Mouse (Mus musculus) hindbrain, embryonic 16.5 days (tissue): ENCODE measurements at regions not wholly inside any gene's neighbourhood (a gene's known extent, or its start where the extent isn't known, plus 50 kb on each side); places are given as distances from the start of the nearest gene placed in this dataset.

Experiments
- ATAC-seq: fragments of 200-750 bp; cut with Nextera tagmentation; 2 replicates; pipeline ENCODE4 v1.8.0; 2017; ENCODE audit warnings: moderate TSS enrichment, moderate library complexity
- H3K27ac ChIP-seq: fragments of 300-500 bp; sonication (generic); 2 replicates; pipeline ENCODE4 v1.5.1; 2014; ENCODE audit warnings: low read depth, mild to moderate bottlenecking, control low read depth, low read length, moderate library complexity
- H3K27me3 ChIP-seq: fragments of 300-500 bp; sonication (generic); replicated peaks from 2 replicates; pipeline ENCODE4 v1.6.1; 2014; ENCODE audit warnings: low read length; ENCODE audit not compliant: control insufficient read depth, insufficient read depth
- H3K36me3 ChIP-seq: fragments of 300-500 bp; sonication (generic); 2 replicates; pipeline ENCODE4 v1.6.1; 2014; ENCODE audit warnings: mild to moderate bottlenecking, low read length, moderate library complexity, mixed read lengths; ENCODE audit not compliant: control insufficient read depth, insufficient read depth
- H3K4me1 ChIP-seq: fragments of 300-500 bp; sonication (generic); 2 replicates; pipeline ENCODE4 v1.6.1; 2014; ENCODE audit warnings: low read depth, low read length; ENCODE audit not compliant: control insufficient read depth, insufficient read depth
- H3K4me2 ChIP-seq: fragments of 300-500 bp; sonication (generic); 2 replicates; pipeline ENCODE4 v1.6.1; 2014; ENCODE audit warnings: mild to moderate bottlenecking, low read length, control low read depth, moderate library complexity
- H3K4me3 ChIP-seq: fragments of 300-500 bp; sonication (generic); 2 replicates; pipeline ENCODE4 v1.5.1; 2014; ENCODE audit warnings: mild to moderate bottlenecking, low read length, control low read depth, moderate library complexity
- H3K9ac ChIP-seq: fragments of 300-500 bp; sonication (generic); 2 replicates; pipeline ENCODE4 v1.6.1; 2014; ENCODE audit warnings: low read depth, mild to moderate bottlenecking, control low read depth, low read length, moderate library complexity
- H3K9me3 ChIP-seq: fragments of 300-500 bp; sonication (generic); 2 replicates; pipeline ENCODE4 v1.6.1; 2014; ENCODE audit warnings: mild to moderate bottlenecking, low read length, moderate library complexity; ENCODE audit not compliant: control insufficient read depth
- WGBS: fragments of 180-500 bp; shearing (Covaris S2); extraction: QIAGEN DNeasy Blood & Tissue Kit; methylation state at CpG from one replicate; pipeline ENCODE4 v1.1.7; 2014; 5-methylcytosine and 5-hydroxymethylcytosine counted together

GRCm38 (mm10) chr17:7642442-7642887 lies 184.6 kb downstream of the Fndc1 start:
- no peaks in the 10 kb centered on the region for H3K36me3 ChIP-seq
- 0 out of 2 replicates have a peak overlapping the region, but pooled peaks have one; percentile 39 for H3K27ac ChIP-seq
- WGBS = 14% methylated on average over 3 of the region's 3 CpGs
- no peaks in the 10 kb centered on the region for H3K27me3 ChIP-seq
- H3K4me2 ChIP-seq = no peak overlapping the region
- H3K9me3 ChIP-seq = no peaks in the 10 kb centered on the region; the same call in 1 of the 2 replicates
- H3K4me3 ChIP-seq = no peak overlapping the region
- H3K9ac ChIP-seq = no peak overlapping the region
- peaks cover 6% of the 10 kb centered on the region for H3K4me1 ChIP-seq
- ATAC-seq = peak; percentile 70

- ATAC-seq = no peak
- H3K27me3 ChIP-seq = no peaks in the 10 kb centered on the region
- H3K4me1 ChIP-seq = peaks cover 4% of the 10 kb centered on the region; the same call in 1 of the 2 replicates
- H3K27ac ChIP-seq = no peak overlapping the region
- WGBS = 61% methylated on average over 5 of the region's 5 CpGs
- no peaks in the 10 kb centered on the region for H3K36me3 ChIP-seq
- H3K9me3 ChIP-seq = peaks cover 3% of the 10 kb centered on the region
- no peak overlapping the region for H3K4me2 ChIP-seq
- no peak overlapping the region for H3K4me3 ChIP-seq
- no peak overlapping the region for H3K9ac ChIP-seq
These were observed 192.8 kb downstream of the Fndc1 start for GRCm38 (mm10) chr17:7634291-7634664.

GRCm38 (mm10) chr17:7633382-7634290 lies 193.5 kb downstream of the Fndc1 start:
- no peak overlapping the region for H3K27ac ChIP-seq

DNA sequence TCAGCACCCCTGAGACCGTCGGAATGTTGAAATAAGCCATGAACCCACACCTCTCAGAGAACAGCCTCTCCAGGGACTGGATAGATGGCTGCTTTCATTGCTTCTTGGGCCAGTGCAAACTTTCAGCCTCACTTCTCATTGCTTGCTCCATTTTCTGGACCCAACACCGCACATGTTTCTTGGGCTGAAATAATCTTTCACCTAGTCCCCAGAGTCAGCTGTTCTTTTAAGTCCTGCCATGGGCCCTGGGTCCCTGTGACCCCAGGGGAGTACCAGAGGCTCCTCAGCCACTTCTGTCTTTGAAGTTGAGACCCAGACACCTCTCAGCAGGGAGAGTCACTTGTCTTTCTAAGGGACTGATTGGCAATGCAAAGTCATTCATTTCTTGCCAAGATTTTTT lies 201.4 kb downstream of the Fndc1 start:
- 77% methylated on average over 3 of the region's 3 CpGs for WGBS
- Histone ChIP-seq H3K9ac (no peak overlapping the region), H3K27ac (no peak overlapping the region), H3K27me3 (no peaks in the 10 kb centered on the region), H3K4me3 (no peak overlapping the region), H3K4me1 (no peaks in the 10 kb centered on the region), H3K9me3 (peaks cover 6% of the 10 kb centered on the region), H3K36me3 (no peaks in the 10 kb centered on the region), H3K4me2 (no peak overlapping the region)
- no peak for ATAC-seq

More at GRCm38 (mm10) chr17:7633382-7634290, 193.5 kb downstream of the Fndc1 start:
- Histone ChIP-seq H3K9ac (no peak overlapping the region), H3K4me3 (no peak overlapping the region), H3K9me3 (peaks cover 6% of the 10 kb centered on the region), H3K4me1 (peaks cover 4% of the 10 kb centered on the region; the same call in 1 of the 2 replicates), H3K27me3 (no peaks in the 10 kb centered on the region), H3K4me2 (no peak overlapping the region), H3K36me3 (no peaks in the 10 kb centered on the region)
- 60% methylated on average over 9 of the region's 9 CpGs for WGBS
- ATAC-seq = no peak

DNA sequence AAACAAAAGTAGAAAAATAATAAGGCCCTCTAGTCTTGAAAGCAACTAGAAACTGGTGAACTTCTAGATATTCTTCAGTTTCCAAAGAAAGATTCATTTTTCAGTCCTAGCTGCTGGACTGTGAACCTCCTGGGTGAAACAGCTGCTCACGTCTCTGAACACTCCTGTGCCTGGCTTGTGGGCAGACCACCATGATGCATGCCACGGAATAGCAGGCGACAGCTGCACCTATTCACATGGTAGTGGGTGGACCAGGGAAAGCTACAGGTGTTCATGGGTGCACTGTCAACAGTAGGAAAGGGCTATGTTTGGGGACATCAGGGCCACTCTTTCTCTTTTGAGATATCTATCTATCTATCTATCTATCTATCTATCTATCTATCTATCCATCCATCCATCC lies 203.7 kb downstream of the Fndc1 start:
- Histone ChIP-seq H3K36me3 (no peaks in the 10 kb centered on the region), H3K4me1 (no peaks in the 10 kb centered on the region), H3K9ac (no peak overlapping the region), H3K9me3 (no peaks in the 10 kb centered on the region), H3K4me3 (no peak overlapping the region), H3K27ac (no peak overlapping the region), H3K27me3 (no peaks in the 10 kb centered on the region), H3K4me2 (no peak overlapping the region)
- ATAC-seq = no peak
- WGBS = 88% methylated on average over 3 of the region's 3 CpGs

GRCm38 (mm10) chr17:7621262-7621661 lies 205.8 kb downstream of the Fndc1 start:
- Histone ChIP-seq H3K9me3 (no peaks in the 10 kb centered on the region), H3K27ac (no peak overlapping the region), H3K9ac (no peak overlapping the region), H3K4me3 (no peak overlapping the region), H3K27me3 (no peaks in the 10 kb centered on the region), H3K36me3 (no peaks in the 10 kb centered on the region), H3K4me2 (no peak overlapping the region), H3K4me1 (no peaks in the 10 kb centered on the region)
- ATAC-seq = no peak
- 90% methylated on average over 2 of the region's 2 CpGs for WGBS

DNA sequence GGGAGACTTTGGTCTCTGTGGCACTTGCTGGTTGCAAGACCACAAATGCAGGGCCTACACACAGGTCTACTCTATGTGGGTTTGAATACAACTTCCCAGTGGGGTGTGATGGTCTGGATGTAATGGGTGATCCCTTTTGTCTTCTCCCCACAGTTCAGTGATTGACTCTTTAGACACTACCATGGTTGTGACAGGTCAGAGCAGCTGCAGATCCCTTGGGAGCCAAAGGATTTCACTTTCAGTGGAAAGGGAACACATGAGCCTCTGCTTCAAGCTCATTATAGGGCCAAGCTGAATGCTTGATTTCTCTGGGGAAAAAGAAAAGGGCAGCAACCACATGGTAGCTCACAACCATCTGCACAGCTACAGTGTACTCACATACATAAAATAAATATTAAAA lies 206.9 kb downstream of the Fndc1 start:
- Histone ChIP-seq H3K36me3 (no peaks in the 10 kb centered on the region), H3K4me3 (no peak overlapping the region), H3K27me3 (no peaks in the 10 kb centered on the region), H3K4me1 (no peaks in the 10 kb centered on the region), H3K9me3 (no peaks in the 10 kb centered on the region), H3K9ac (no peak overlapping the region), H3K4me2 (no peak overlapping the region), H3K27ac (no peak overlapping the region)
- no peak for ATAC-seq

- no peak overlapping the region for H3K4me3 ChIP-seq
- no peaks in the 10 kb centered on the region for H3K36me3 ChIP-seq
- H3K9me3 ChIP-seq = no peaks in the 10 kb centered on the region
- ATAC-seq = no peak
- H3K4me1 ChIP-seq = no peaks in the 10 kb centered on the region
- H3K9ac ChIP-seq = no peak overlapping the region
- H3K27ac ChIP-seq = no peak overlapping the region
- no peak overlapping the region for H3K4me2 ChIP-seq
- no peaks in the 10 kb centered on the region for H3K27me3 ChIP-seq
- 71% methylated on average over 5 of the region's 5 CpGs for WGBS
These were observed 207.5 kb downstream of the Fndc1 start for GRCm38 (mm10) chr17:7619641-7620040.

DNA sequence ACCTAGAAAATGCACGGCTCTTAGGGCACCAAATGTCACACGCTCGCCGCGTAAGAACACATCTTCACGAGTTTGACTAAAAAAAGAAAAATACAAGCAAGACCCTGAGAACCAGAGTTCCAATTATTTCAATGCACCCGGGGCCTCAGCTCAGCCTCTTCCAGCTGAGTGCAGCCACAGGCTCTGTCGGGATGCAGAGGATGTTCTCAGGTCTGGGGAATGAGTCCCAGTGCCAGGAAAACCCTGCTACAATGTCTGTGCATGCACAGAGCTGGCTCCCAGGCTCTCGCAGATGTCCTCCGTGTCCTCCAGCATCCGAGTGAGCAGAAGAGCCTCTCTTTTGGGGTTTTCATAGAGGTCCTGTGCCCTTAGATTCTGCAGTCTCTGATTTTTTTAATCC lies 219.1 kb downstream of the Fndc1 start:
- no peaks in the 10 kb centered on the region for H3K36me3 ChIP-seq
- H3K9ac ChIP-seq = no peak overlapping the region
- H3K27ac ChIP-seq = no peak overlapping the region
- 68% methylated on average over 11 of the region's 11 CpGs for whole genome bisulfite sequencing
- H3K4me3 ChIP-seq = no peak overlapping the region
- no peak for ATAC-seq
- H3K27me3 ChIP-seq = no peaks in the 10 kb centered on the region
- no peaks in the 10 kb centered on the region for H3K9me3 ChIP-seq
- no peaks in the 10 kb centered on the region for H3K4me1 ChIP-seq
- H3K4me2 ChIP-seq = no peak overlapping the region
